Mouse (Mus musculus): ENCODE results near the gene Mpg.
"Not testable (repeated sequence)": the region's sequence is repeated elsewhere in the genome, so short reads cannot be mapped to it uniquely, and the experiment has no call there.

The Mpg gene

DNA sequence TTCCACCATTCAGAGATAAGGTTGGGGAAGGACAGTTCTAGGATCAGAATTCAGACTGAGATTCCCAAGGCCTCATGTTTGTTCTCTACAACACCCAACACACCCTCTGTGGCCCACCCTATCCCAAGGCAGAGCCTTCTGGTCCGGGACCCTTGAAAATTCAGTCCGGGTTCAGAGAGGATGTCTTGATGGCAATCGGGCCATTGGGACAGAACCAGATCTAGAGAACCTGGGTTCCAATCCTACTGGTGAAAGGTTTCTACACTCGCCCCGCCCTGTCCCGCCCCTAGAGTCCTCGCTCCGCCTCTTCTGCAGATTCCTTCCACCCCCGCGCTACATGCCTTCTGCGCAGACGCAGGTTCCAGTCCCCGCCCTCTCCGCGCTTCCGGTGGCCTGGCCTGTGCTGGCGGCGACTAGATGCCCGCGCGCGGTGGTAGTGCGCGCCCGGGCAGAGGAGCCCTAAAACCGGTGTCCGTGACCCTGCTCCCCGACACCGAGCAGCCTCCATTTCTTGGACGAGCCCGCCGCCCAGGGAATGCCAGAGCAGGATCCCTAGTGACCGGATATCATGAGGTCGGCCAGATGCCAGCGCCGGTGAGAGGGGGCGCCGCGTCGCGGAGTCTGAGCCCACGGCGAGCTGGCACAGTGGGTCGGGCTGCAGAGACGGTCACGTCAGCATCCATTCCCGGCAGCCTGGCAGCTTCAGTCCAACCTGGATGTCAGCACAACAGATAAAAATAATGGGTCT is at the start of gene Mpg:
Gene Mpg, plus strand, starts transcription at position 382 of the 748 bp plus-strand sequence.
- peak; percentile 90 for DNase-seq

DNA sequence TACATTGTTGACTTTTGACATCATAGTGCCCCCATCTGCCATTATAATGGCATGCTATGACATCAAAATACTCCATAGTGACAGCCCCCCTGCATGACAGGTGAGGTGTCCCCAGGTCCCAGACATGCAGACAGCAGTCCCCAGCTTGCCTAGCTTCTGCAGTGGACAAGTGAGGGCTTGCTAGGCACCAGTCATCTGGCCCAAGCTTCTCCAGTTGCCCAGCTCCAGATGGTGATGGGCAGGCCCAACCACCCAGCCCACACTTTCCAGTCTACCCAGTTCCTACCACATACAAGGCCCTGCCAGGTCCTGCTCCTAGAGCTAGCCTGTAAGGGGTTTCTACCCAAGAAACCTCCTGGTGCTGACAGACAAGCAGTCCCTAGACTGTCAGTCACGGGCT is 47.8 kb upstream of the Mpg start:
- no peak for DNase-seq

- no peak for DNase-seq
These were observed 45.1 kb upstream of the Mpg start for GRCm38 (mm10) chr11:32181246-32181645.

DNA sequence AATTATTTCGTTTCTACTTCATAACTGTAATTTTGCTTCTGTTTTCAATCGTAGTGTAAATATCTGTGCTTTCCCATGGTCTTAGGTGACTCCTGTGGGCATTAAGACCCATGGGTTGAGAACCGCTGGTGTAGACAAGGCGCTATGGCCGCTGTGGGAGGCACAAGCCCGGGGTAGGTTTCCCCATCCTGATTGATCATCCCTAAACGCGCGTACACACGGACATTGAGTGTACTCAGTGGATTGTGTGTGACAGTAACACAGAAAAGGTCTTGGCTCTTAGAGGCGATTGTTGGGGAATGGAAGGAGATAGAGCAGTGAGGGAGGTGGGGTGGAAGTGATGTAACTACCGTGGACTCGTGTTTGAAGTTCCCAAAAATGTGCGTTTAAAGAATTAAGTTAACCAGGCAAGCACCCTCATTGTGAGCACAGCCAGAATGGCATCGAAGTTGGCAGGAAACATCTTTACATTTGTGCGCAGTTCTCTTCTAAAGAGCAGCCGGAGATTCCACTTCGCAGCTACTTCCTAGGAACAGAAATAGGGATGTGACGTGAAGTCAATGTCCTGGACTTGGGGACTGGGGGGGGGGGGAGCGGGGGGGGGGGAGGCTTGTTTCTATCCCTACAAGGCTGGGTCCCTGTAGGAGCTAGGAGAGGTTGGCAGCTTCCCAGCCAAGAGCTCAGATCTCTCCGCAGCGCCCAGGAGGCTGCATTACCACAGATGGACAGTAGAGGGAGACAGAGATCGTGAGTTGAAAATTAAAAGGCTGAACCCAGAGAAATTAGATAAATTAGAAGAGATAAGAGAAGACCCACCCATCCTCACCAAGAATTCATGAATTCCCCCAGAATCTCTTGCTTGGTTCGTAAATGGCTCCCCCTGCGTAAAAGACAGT is 44.1 kb upstream of the Mpg start:
- peak; percentile 82 for DNase-seq

- DNase-seq, result no peak
These were observed 41.8 kb upstream of the Mpg start for GRCm38 (mm10) chr11:32184469-32184868.

DNA sequence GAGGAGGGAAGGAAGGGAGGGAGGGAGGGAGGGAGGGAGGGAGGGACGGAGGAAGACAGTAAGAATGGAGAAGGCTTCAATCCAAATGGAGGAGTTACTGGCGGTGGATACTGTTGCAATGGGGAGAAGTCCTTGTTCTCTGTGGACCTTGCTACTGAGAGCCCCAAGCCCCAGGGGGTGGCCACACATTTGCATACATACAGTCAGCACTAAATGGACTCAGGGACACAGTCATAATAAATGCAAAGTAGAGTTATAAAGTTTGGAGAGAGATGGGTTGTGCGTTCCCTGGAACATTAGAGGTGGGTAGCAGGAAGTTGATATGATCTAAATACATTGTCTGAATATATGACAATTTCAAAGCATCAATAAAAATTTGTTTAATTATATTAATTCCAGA is 40.3 kb upstream of the Mpg start:
- DNase-seq, result no peak

DNA sequence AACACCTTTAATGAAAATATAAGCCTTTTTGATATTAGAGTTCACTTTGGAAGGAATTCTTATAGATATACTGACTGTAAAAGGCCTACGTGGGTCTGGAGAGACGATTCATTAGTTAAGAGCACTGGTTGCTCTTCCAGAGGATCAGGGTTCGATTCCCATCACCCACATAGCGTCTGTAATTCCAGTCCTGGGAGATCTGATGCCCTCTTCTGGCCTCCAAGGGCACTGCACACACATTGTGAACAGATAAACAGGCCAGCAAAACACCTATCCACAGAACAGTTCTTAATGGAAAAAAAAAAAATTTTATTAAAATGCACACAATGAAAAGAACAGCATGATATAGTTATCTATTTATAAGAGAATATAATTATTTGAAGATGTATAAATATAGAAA is 39.0 kb upstream of the Mpg start:
- no peak for DNase-seq

DNA sequence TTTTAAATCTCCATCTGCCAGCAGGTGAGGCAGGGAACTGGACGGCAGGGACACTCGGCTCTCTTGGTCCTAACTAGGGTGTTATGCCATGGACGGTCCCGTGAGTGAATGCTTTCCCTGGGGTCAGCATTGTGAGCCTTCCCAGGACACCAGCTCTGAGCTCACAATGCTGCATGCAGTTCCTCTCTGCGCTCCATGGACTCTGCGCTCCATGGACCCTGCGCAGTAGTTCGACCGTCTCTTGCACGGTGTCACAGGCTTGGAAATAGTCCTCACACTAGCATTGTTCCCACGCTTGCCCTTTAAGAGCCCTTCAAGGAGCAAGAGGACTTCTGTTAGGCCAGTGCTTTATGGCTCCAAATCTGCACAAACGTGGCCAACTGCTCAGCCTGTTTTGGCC is 37.4 kb upstream of the Mpg start:
- no peak for DNase-seq

- no peak for DNase-seq
These were observed 36.9 kb upstream of the Mpg start for GRCm38 (mm10) chr11:32189434-32189833.

- DNase-seq, result no peak
These were observed 36.2 kb upstream of the Mpg start for GRCm38 (mm10) chr11:32190119-32190518.

- DNase-seq, result no peak
These were observed 35.6 kb upstream of the Mpg start for GRCm38 (mm10) chr11:32190603-32191110.

- no peak for DNase-seq
These were observed 33.1 kb upstream of the Mpg start for GRCm38 (mm10) chr11:32193156-32193555.

GRCm38 (mm10) chr11:32194086-32194485 is 32.2 kb upstream of the Mpg start:
- DNase-seq, result no peak

- DNase-seq, result no peak
These were observed 31.7 kb upstream of the Mpg start for GRCm38 (mm10) chr11:32194626-32195025.

- no peak for DNase-seq
These were observed 30.3 kb upstream of the Mpg start for GRCm38 (mm10) chr11:32195867-32196540.

- DNase-seq, result no peak
These were observed 29.6 kb upstream of the Mpg start for GRCm38 (mm10) chr11:32196727-32197126.

DNA sequence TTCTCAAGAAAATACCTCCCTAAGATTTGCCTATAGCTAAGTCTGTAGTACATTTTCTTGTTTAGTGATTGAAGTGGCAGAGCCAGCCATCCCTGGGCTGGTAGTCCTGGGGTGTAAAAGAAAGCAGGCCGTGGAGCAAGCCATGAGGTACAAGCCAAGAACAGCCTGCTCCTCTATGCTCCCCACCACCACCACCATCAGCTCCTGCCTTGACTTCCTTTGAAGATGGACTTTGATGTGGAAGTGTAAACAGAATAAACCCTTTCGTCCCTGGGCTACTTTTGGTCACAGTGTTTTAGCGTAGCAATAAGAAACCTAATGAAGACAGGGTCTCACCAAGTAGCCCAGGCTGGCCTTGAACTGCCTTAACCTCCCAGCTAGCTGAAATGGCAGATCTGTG is 28.5 kb upstream of the Mpg start:
- DNase-seq, result no peak

DNA sequence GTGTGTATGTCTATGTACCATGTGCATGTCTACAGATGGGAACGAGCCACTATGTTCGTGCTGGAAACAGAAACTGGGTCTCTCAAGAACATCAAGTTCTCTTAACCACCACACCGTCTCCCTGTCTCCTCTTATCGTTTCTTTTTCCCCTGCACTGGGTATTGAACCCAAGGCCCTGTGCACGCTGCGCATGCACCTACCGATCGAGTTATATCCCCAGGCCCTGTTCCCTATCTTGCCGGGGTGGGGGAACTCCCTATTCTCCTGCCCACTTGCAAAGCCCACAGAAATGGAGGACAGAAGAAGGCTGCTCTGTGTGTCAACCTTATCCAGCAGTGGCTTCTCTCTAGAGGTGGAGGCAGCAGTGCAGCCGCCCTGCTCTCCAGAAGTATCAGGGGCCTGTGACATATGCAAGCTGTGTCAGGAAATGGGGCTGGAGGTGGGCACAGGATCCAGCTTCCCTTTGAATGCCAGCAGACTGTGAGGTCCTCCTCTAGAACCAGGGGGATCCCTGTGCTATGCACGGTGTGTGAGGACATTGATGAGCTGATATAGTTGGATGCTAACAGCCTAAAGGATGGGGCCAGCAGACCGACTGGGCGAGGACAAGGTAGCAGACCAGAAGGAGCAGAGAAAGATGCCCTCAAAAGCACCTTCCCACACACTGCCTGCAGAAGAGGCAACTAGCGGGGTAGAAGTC is 27.9 kb upstream of the Mpg start:
- no peak for DNase-seq

DNA sequence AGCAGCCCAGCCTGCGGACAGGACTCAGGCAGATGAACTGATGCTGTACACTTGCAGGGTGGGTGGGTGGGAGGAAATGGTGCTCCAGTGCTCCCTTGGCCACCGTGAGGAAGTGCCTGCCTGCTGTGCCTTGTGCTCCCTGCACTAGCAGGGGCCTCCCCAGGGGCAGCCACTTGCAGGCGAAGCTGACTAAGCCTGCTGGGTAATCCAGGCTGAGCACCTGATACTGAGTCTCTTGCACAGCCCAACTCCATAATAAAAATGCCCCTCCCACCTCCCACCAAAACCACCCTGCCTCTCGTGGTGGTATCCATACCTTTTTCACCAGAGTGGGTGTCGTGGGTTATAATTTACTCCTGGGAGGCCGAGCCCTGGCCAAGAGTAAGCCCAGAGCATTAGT is 27.1 kb upstream of the Mpg start:
- DNase-seq, result no peak

- DNase-seq, result no peak
These were observed 26.2 kb upstream of the Mpg start, which contains the start of gene Il9r for GRCm38 (mm10) chr11:32200075-32200601. Gene Il9r, minus strand, starts transcription at chr11:32200279.

- not testable (repeated sequence) for DNase-seq
These were observed 25.3 kb upstream of the Mpg start for GRCm38 (mm10) chr11:32200992-32201391.

DNA sequence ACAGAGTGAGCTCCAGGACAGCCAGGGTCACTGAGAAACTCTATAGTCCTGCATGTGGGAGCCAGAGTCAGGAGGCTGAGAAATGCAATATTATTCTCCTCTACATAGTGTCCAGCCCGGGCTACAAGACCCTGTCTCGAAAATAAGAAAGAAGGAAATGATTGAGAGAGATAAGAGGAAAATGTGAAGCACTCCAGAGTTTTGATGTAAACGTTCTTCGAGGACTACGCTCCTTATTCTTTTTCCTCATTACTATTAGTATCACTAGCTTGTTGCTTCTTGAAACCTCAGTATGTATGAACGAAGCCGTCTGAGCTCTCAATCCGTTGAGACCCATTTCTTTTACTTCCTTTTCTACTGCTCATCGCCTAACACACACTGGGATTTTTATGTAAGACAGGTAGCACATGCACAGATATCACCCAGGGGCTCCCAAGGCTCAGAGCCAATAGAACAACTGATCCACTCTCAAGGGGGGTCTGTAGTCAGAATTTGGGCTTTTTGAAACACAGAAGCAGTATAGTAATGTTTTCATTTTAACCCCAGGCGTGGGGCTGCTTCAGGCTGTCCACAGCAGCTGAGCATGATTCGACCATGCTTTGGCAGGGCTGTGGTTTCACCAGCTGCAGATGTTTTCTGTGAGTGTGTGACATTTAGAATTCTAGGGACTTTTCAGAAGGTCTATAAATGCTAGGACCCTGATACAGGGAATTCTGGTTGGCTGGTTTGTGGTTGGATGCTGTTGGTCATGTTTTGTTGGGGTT is 24.2 kb upstream of the Mpg start:
- DNase-seq, result no peak
